Mouse (Mus musculus) CH12.LX (cell line): ENCODE data around the gene Ncoa1. TPM values are rescaled to one million over a fixed set of nuclear protein-coding genes. Genes with fewer than 3 reads are reported as not detected.
"Not testable (repeated sequence)": the region's sequence is repeated elsewhere in the genome, so short reads cannot be mapped to it uniquely, and the experiment has no call there.

Experiments used
- DNase-seq: peaks from one replicate; pipeline ENCODE4 v3.0.0-alpha.2; 2013; ENCODE audit errors: extremely low read depth
- H3K27ac ChIP-seq: 2 replicates; pipeline ENCODE4 v1.5.1; 2012; ENCODE audit warnings: low read depth, mild to moderate bottlenecking, control low read depth, moderate library complexity; ENCODE audit not compliant: insufficient read depth
- H3K27me3 ChIP-seq: replicated peaks from 2 replicates; pipeline ENCODE3; 2012; ENCODE audit warnings: inconsistent platforms
- H3K36me3 ChIP-seq, 2 experiments: replicated peaks in 1 of 2; 2 replicates each; pipeline versions ENCODE3 to v1.6.1; 2012; ENCODE audit warnings: inconsistent platforms in 1 of 2, low read length in 1 of 2, mild to moderate bottlenecking in 1 of 2, mixed read lengths in 1 of 2, moderate library complexity in 1 of 2; ENCODE audit not compliant: control insufficient read depth in 1 of 2, insufficient read depth in 1 of 2
- H3K4me1 ChIP-seq, 2 experiments: 2 replicates each; pipeline ENCODE4 v1.6.1; 2012; ENCODE audit warnings: inconsistent platforms in 1 of 2, moderate library complexity in 1 of 2; ENCODE audit not compliant: insufficient read depth in 2 of 2, control insufficient read depth in 1 of 2
- H3K4me2 ChIP-seq: 2 replicates; pipeline ENCODE4 v1.6.1; 2012; ENCODE audit warnings: low read depth, mild to moderate bottlenecking, control low read depth; ENCODE audit not compliant: poor library complexity, insufficient read depth, severe bottlenecking
- H3K4me3 ChIP-seq, 3 experiments: fragments of 150-350 bp in 1 of 3; sonication (generic) in 1 of 3; replicated peaks in 1 of 3; 2 replicates each; pipeline versions ENCODE3 to v1.5.1; 2011 to 2012; ENCODE audit warnings: low read depth in 2 of 3, low read length in 2 of 3, mild to moderate bottlenecking in 2 of 3, moderate library complexity in 2 of 3, control low read depth in 1 of 3, improper control_type of control experiment in 1 of 3, inconsistent platforms in 1 of 3, mixed read lengths in 1 of 3; ENCODE audit not compliant: poor library complexity in 1 of 3
- H3K79me2 ChIP-seq: replicated peaks from 2 replicates; pipeline ENCODE4 v1.6.1; 2012; ENCODE audit warnings: mild to moderate bottlenecking, moderate library complexity; ENCODE audit not compliant: control insufficient read depth, poor library complexity, insufficient read depth, severe bottlenecking; ENCODE audit errors: extremely low read depth
- H3K9ac ChIP-seq: 2 replicates; pipeline ENCODE4 v1.6.1; 2012; ENCODE audit warnings: low read depth, mild to moderate bottlenecking, control low read depth, moderate library complexity; ENCODE audit not compliant: insufficient read depth
- H3K9me3 ChIP-seq: replicated peaks from 2 replicates; pipeline ENCODE3; 2012; ENCODE audit warnings: low read length, inconsistent platforms, mixed read lengths
- NELFE ChIP-seq: IDR thresholded peaks from 2 replicates; pipeline ENCODE4 v1.6.1; 2011; ENCODE audit warnings: low read depth, low read length, improper control_type of control experiment
- TCF12 ChIP-seq: IDR thresholded peaks from 2 replicates; pipeline ENCODE4 v1.6.1; 2014; ENCODE audit warnings: low read depth, mild to moderate bottlenecking, inconsistent platforms, low read length, improper control_type of control experiment
- UBTF ChIP-seq: IDR thresholded peaks from 2 replicates; pipeline ENCODE4 v1.6.1; 2012; ENCODE audit warnings: low read depth, mild to moderate bottlenecking, inconsistent platforms, low read length, improper control_type of control experiment, moderate library complexity
- dilution Hi-C: fragments of 300-500 bp; cut with MboI; formaldehyde crosslinking; loops from 2 replicates; pipeline ENCODE4 v1.14.3; 2020; ENCODE audit warnings: low sequenced_read_pairs; ENCODE audit not compliant: extremely low pct_unique_long_range_greater_than_20kb, extremely low pct_ligation_motif_present
- in situ Hi-C: fragments of 300-500 bp; cut with MboI; formaldehyde crosslinking; loops from 3 replicates; pipeline ENCODE4 v1.14.3; 2019; ENCODE audit warnings: low sequenced_read_pairs, low pct_ligation_motif_present, low pct_unique_long_range_greater_than_20kb, mixed read lengths
- polyA plus RNA-seq: library from polyadenylated mRNA; unstranded; fragments of >175 nt; gene quantifications from 2 replicates; pipeline ENCODE4 v1.2.1, GENCODE M21; 2012; ENCODE audit warnings: low read depth; ENCODE audit not compliant: insufficient read length
- total RNA-seq, 2 experiments: library from RNA; depleted of rRNA; stranded (reverse); fragments of 300-350 nt in 1 of 2; fragments of >200 nt in 1 of 2; gene quantifications; 2 replicates each; pipeline ENCODE4 v1.2.3; 2012 to 2014

The Ncoa1 gene
- total and polyA plus RNA-seq, 3 experiments: 2.4 to 6.4 (median 4.2) TPM

DNA sequence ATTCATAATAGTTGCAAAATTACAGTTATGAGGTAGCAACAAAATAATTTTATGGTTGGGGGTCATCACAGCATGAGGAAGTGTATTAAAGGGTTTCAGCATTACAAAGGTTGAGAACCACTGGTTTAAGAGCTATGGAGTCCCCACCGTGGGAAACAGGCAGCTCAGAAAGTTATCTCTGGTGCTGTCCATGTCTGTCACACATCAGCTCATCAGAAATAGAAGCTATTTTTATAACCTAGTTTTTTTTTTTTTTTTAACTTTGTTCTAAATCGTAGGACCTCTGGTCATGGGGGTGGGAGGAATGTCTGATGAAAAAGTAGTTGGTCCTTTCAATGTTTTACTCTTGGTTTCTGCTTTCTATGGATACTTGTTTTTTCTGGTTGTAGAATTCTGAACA is 233.2 kb downstream of the Ncoa1 start:
- Histone ChIP-seq H3K4me1 (peaks cover 2 to 7% of the 10 kb centered on the region in 2 experiments; a peak in 1 of 4 replicates), H3K4me2 (no peak overlapping the region), H3K36me3 (peaks cover 0 to 14% of the 10 kb centered on the region in 2 experiments), H3K27me3 (no peaks in the 10 kb centered on the region), H3K4me3 (no peak overlapping the region), H3K9me3 (no peaks in the 10 kb centered on the region), H3K9ac (no peak overlapping the region), H3K79me2 (no peaks in the 10 kb centered on the region), H3K27ac (no peak overlapping the region)
- in situ Hi-C loops: loop anchor here (25.0 kb wide), 2 partner anchors 293 to 593 kb away; partner anchors contain the start of genes Fkbp1b and Wdcp
- DNase-seq: no peak
- TF ChIP-seq NELFE: no peak
- dilution Hi-C loops: no loop called here

DNA sequence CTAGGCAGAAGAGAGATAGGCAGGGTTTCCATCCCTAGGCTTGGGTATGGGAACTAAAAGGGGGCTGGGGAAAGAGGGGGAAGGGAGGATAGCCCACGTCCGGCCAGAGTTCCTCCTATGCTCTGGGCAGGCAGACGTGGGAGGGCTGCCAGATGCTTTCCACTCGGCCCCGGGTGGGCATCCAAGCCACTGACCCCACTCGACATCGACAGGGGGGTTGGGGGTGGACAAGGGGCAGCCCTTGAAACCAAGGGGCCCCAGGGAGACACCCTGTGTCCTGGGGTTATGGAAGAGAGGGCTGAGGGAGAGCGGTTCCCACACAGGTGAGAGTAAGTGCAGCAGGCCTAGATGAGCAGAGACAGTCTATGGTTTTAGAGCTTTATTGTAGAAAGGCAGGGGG is 236.7 kb downstream of the Ncoa1 start:
- in situ Hi-C loops: loop anchor here (25.0 kb wide), 2 partner anchors 297 to 597 kb away; partner anchors contain the start of genes Fkbp1b and Wdcp
- peaks cover 0 to 26% of the 10 kb centered on the region in 2 experiments for H3K36me3 ChIP-seq
- H3K9ac ChIP-seq, dilution Hi-C loops, H3K4me3 ChIP-seq, H3K79me2 ChIP-seq, DNase-seq, H3K27me3 ChIP-seq, H3K27ac ChIP-seq, H3K4me1 ChIP-seq, H3K9me3 ChIP-seq, H3K4me2 ChIP-seq: not testable (repeated sequence)

DNA sequence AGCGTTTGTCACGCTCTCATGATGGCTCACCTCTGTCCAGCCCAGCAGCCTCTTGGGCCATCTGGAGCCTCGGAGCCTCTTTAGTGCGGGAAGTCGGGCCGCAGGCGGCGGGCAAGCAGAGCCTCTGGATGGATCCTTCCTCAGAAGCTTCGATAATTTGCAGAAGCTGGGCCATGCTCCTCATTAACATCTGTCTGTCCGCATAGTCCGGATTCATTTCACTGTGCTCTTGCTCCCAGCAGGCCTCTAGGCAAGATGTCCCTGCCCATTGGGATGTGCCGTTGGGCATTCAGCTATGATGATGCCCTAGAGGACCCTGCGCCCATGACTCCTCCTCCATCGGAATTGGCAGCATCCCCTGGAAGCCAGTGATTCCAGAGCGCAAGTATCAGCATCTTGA is 239.5 kb downstream of the Ncoa1 start:
- H3K4me3 ChIP-seq: no peak overlapping the region
- peaks cover 10% of the 10 kb centered on the region for H3K79me2 ChIP-seq
- no peak overlapping the region for H3K27ac ChIP-seq
- no peak for TF ChIP-seq TCF12
- TF ChIP-seq UBTF: no peak
- H3K9me3 ChIP-seq: no peaks in the 10 kb centered on the region
- no peak overlapping the region for H3K4me2 ChIP-seq
- H3K9ac ChIP-seq: no peak overlapping the region
- no peaks in the 10 kb centered on the region for H3K27me3 ChIP-seq
- peaks cover 5 to 20% of the 10 kb centered on the region in 2 experiments; a peak in 3 of 4 replicates for H3K4me1 ChIP-seq
- in situ Hi-C loops (loop anchor here (25.0 kb wide), 2 partner anchors 300 to 600 kb away; partner anchors contain the start of genes Fkbp1b and Wdcp), dilution Hi-C loops (no loop called here)
- peaks cover 0 to 24% of the 10 kb centered on the region in 2 experiments for H3K36me3 ChIP-seq
- DNase-seq: no peak
